Mouse (Mus musculus) CD4-positive, CD25-positive, alpha-beta regulatory T cell, adult 2 months (primary cell): ENCODE results near the gene Cdc20.

Source experiments
- DNase-seq: peaks from one replicate; pipeline ENCODE4 v3.0.0-alpha.2; 2012; ENCODE audit warnings: low read depth, low spot score

The Cdc20 gene

GRCm38 (mm10) chr4:118436820-118437603 is at the start of gene Cdc20:
Cdc20 (minus strand) TSS chr4:118437352.
- peak; percentile 95 for DNase-seq

- no peak for DNase-seq
These were observed 39.8 kb upstream of the Cdc20 start for GRCm38 (mm10) chr4:118476773-118477530.

- no peak for DNase-seq
These were observed 35.5 kb upstream of the Cdc20 start for GRCm38 (mm10) chr4:118472687-118473086.

GRCm38 (mm10) chr4:118471281-118471680 is 34.1 kb upstream of the Cdc20 start:
- no peak for DNase-seq

- DNase-seq: no peak
These were observed 28.6 kb upstream of the Cdc20 start for GRCm38 (mm10) chr4:118465697-118466163.

- no peak for DNase-seq
These were observed 27.8 kb upstream of the Cdc20 start for GRCm38 (mm10) chr4:118464956-118465355.

GRCm38 (mm10) chr4:118457345-118457975 is 20.3 kb upstream of the Cdc20 start, which contains the start of gene Mpl:
Mpl (minus strand) TSS chr4:118457513.
- DNase-seq: no peak

- no peak for DNase-seq
These were observed 9.4 kb upstream of the Cdc20 start for GRCm38 (mm10) chr4:118446415-118447153.

- DNase-seq: no peak
These were observed 8.7 kb upstream of the Cdc20 start for GRCm38 (mm10) chr4:118445781-118446414.

- no peak for DNase-seq
These were observed 7.9 kb upstream of the Cdc20 start for GRCm38 (mm10) chr4:118445088-118445487.

- DNase-seq: peak; percentile 52
These were observed 689 bp upstream of the Cdc20 start for GRCm38 (mm10) chr4:118437829-118438253.

GRCm38 (mm10) chr4:118432332-118432731 is 4.8 kb downstream of the Cdc20 start:
- no peak for DNase-seq

GRCm38 (mm10) chr4:118429215-118429895 is 7.8 kb downstream of the Cdc20 start:
- DNase-seq: no peak

GRCm38 (mm10) chr4:118428531-118429214 is 8.5 kb downstream of the Cdc20 start:
- peak; percentile 42 for DNase-seq

- DNase-seq: peak; percentile 88
These were observed 9.2 kb downstream of the Cdc20 start, which contains the start of gene Elovl1 for GRCm38 (mm10) chr4:118427768-118428451. Elovl1 (plus strand) TSS chr4:118428093.

GRCm38 (mm10) chr4:118427415-118427767 is 9.8 kb downstream of the Cdc20 start:
- no peak for DNase-seq

GRCm38 (mm10) chr4:118425374-118425773 is 11.8 kb downstream of the Cdc20 start:
- DNase-seq: no peak

GRCm38 (mm10) chr4:118424541-118425160 is 12.5 kb downstream of the Cdc20 start:
- DNase-seq: no peak

GRCm38 (mm10) chr4:118421384-118421783 is 15.8 kb downstream of the Cdc20 start:
- DNase-seq: no peak
